Mouse (Mus musculus) kidney, adult 11 months (tissue): ENCODE results near the gene Dkk1.
A peak's percentile ranks its signal among the peaks of the same experiment; 100 is the strongest.
"Not testable (repeated sequence)": the region's sequence is repeated elsewhere in the genome, so short reads cannot be mapped to it uniquely, and the experiment has no call there.

Source experiments
- DNase-seq: peaks from one replicate; pipeline ENCODE4 v3.0.0; 2022

The Dkk1 gene

DNA sequence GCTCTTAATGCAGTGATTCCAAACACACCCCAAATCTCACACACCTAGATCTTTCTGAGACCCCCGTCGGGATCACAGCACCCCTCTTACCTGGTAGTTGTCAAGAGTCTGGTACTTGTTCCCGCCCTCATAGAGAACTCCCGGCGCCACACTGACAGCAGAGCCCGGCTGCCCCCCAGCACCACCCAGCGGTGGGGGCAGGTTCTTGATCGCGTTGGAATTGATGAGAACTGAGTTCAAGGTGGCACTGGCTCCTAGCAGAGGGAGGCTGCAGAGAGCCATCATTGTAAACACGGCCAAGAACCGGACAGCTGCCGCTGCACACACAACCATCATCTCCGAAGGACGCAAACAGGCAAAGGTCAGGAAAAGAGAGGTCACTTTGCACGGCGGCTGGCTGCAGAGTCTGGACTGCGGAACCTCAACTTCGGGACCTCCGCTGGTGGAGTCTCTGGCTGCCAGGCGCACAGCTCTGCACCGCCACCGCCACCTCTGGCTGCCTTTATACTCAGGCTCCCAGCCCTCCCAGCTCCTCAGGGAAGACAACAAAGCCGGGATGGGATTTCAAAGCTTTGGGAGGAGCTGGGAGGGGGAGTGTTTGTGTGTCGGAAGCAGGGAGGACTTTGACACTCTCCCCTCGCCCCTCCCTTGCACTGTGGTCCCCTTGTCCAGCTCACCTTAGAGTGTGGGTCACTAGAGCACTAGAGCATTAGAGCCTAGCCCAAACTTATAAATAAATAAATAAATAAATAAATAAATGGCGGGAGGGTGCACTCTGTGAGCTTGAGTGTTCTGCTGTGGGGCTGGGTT, at the start of gene Dkk1:
Dkk1 (minus strand) TSS at position 622 of the 810 bp plus-strand sequence.
- peak; percentile 8 for DNase-seq

DNA sequence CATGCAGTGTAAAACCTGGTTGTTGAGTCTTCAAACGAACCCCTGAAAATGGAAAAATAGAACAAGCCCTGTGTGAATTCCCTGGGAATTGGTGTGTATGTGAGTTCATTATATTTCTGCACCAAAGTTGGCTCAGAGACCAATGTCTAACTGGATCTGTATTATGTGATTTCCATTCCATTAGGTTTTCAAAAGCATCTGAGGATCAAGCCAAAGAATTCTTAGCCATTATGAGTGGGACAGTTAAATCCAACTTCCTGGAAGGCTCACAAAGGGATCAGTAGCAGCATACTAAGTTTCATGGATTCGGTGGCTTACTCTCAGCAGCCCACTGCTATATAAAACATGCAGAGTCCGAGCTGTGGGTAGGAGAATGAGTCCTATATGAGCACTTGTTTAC, 36.9 kb upstream of the Dkk1 start:
- DNase-seq: no peak

DNA sequence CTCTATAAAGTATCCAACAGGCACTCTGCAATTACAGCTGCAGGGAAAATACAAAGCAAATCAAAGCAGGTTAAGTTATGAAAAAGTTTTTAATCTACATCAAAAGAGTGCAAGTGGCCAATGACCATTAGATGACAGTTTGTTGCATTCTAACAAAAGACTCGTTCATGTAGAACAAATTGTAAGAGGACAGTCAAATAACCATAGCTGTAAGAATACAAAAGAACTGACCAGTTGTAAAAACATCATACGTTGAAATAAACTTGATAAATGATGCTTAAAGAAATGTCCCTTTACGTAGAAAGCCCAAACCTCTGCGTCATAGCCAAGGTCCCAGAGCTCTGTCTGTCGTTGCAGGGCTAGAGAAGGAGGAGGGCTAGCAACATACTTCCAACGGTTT, 15.1 kb upstream of the Dkk1 start:
- no peak for DNase-seq

DNA sequence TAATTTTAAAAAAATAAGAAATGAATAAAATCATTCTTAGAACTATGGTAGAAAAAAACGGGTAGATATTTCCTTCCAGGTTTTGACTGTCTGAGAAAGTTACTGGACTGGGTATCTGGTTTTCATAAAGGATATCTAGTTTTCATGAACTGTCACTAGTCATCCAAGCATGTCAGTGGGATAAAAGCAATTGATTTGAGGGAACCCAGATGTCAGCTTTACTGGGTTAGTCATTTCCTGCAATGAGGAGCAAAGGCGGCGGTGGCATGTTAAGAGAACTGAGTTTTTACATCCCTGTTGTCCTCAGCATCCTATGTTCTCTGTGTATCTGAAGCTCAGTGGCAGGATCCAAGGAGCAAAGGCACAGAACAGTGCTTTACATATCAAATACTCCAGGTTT, 14.4 kb upstream of the Dkk1 start:
- no peak for DNase-seq

DNA sequence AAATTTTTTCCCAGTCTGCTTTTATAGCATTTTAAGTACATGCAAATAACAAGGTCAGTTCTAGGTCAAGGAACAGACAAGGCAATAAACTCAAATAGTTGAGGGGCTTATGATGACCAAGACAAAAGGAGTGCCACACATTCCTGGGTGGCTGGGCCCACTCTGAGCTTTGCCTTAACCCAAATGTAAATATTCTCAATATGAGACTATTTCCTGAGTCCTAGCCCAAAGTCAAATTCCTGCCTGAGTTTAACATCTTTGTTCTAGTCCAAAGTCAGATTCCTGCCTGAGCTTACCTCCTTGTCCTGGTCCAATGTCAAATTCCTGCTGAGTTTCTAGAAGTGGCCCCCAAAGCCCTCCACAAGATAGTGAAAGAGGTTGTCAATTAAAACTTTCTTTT, 8.6 kb upstream of the Dkk1 start:
- no peak for DNase-seq

DNA sequence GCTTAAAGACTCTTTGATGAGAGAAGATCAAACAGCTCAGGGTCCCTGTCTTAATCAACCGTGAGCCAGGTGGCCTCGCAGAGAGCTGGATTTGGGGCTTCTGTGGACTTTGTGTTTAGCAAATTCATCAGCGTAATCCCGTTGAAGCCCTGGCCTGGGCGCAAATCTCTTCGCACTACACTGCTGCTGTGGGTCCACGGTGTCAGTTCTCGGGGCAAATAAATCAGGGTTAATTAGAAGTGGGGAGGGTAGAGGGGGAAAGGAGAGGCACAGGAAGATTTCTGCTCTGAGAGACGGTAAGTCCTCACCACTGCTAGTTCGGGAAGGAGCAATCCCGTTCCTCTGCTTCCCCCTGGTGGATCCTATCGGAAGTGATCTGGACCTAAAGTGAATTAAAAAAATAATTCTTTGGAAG, 5.0 kb upstream of the Dkk1 start:
- peak; percentile 28 for DNase-seq

DNA sequence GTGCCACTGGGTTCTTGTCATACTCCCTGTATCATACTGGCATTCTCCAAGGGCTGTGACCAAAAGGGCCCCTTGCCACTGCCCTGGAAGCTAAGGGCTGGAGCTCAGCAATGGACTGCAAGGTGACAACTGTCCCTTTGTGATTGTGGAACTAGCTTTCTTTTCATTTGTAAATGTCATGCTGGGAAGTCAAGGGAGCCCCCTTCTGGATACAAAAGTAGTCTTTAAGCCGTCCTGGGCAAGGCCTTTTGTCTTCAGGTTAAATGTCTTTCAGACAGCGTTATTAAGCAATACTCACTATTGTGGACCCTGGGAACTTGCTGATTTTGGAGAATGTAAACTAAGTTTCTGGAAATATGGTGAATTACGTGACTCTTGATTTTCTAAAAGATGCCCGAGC, 4.3 kb upstream of the Dkk1 start:
- no peak for DNase-seq

DNA sequence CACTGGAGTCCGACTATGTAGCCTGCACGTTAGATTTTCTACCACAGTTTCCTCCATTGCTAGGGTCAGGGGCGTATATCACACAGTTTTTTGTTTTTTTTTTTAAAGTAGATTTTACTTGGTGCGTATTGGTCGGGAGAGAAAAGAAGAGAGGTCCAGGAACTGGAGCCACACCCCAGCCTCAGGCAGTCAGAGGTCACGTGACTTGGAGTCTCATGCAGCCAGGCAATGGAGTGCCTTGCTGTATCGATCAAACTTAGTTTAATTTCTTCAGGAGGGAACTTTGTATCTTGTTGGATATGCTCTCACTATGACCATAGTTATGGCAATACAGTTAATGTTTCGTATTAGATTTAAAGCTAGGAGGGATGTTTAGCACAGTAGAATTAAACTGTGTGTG, 2.8 kb upstream of the Dkk1 start:
- DNase-seq: no peak

DNA sequence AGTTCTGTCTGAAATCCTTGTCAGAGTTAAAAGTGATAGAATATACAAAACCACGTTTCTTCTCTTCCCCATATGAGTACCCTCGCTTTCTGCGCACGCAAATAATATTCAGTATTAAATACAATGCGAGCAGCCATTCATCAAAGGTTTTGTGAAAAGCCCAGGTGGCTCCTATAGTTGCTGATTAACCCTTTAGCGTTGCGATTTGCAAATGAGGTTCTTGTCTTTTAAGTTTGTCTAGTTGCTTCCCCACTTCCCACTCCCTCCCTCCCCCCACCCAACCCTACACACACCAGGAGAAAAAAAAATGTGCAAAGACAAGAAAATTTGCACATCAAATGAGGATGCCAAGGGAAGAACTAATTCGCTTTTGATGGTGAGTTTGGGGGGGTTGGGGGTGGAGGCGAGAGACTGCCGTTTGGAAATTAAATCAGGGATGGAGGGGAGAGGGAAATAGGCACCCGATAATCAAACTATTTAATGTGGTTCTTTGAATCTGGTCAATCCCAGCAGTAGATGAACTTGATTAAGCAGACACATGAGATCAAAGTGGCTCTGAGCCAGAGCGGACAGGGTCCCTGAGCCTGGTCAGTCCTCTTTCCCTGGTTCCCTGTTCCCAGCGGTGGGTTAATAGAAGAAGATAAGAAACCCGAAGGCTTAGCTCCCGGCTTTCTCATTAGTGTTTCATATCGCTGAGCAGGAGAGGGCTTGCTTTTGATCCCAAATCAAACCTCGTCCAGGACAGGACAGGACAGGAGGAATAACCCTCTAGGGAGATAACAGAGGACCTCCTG, 586 bp upstream of the Dkk1 start:
- DNase-seq: no peak

DNA sequence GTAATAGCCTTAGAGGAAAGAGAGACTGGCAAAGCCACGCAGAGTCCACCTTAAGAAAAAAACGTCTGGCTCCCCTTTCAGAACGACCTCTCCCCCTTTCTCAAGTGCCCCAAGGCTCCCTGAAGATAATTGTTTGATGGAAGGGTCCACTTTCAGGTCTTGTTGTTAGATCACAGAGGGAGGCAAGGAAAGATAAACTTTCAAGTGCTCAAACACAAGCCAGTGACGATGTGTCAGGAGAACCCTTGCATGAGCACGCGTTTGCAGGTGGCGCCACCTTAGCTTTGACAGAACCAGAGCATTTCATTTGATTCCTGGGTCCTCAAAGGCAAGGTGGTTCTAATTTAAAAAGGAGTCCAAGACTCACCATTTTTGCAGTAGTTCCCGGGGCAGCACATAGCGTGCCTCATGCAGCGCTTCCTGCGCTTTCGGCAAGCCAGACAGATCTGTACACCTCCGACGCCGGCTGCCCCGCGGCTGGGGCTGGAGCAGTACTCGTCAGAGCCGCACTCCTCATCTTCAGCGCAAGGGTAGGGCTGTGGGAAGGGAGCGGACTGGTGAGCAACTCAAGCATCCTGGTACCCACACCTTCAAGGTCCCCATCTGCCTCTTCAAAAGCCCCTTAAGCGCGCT, 938 bp downstream of the Dkk1 start:
- no peak for DNase-seq

DNA sequence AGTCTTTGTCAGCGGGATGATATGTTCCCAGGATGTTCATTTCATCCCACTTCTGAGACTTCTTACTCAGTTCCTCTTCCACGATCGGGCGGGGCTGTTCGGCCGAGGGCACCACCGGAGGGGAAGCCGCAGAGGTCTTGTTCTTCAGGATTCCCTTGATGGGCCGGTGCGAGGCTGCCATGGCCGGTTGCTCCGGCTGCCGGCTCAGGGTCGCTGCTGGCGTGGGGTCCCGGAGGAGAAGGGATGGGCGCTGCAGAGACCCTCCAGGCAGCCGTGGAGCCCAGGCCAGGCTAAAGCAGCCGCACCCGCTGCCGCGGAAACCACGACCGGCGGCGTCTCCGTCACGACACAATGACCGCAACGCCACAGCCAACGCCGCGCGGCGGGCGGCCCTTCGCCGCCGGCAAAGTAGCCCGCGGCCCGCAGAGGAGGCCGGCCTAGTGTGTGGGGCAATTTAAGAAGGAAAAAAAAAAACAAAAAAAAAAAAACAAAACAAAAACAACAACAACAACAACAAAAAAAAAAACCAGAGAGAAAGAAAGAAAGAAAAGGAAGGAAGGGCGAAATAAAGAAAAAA, 10.0 kb downstream of the Dkk1 start:
- DNase-seq: not testable (repeated sequence)

DNA sequence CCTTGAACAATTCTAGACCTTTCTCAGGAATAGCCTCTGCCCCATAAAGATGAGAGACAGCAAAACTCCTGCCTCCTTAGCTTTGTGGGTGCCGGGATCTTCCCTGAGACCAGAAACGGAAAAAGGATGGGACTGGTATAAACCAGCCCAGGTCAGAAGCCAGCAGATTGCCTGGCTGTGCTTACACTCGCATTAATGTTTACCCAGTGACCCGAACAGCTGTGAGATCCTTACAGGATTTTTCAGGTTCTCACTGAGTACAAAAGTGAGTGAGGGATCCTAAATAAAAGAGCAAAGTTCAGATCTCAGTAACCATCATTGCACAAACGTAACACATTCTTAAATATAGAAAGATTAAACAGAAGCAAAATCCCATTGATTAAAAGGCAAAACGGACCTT, 32.7 kb downstream of the Dkk1 start:
- DNase-seq: peak; percentile 71

DNA sequence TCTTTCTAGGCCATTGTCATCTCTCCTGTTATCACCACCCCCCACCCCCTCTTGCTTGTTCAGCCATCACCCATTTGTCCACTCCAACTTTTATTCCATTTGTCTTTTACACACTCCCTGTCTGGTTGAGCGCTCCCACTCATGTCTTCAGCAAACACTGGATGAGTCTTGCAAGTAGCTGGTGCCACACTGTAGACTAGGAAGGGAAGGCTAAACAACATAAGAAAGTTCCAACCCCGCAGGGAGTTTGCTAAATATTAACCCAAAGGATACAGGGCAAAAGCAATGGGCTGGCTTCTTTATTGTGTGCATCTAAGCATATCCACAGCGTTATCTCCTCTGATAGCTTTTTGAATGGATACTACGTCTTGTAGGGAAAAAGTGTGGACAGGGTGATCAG, 39.0 kb downstream of the Dkk1 start:
- DNase-seq: peak; percentile 19

DNA sequence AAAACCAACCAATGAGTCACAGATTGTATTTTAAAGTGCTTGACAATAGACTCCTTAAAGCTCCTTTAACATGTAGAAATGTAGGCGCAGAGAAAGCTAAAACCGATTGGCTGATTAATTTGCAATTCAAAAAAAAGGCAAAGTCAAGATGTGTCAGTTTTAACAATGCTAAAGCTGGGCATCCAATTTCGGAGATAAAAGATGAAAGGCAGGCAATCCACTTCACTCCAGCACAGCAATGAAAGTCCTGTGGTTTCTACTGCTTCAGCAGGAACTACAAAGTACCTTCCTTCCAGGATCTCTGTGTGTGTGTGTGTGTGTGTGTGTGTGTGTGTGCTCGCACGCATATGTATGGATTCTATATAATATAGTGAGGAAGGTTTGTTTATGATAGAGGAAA, 44.0 kb downstream of the Dkk1 start:
- no peak for DNase-seq
